Mouse (Mus musculus): ENCODE results near the gene Lalba.
"Not testable (repeated sequence)": the region's sequence is repeated elsewhere in the genome, so short reads cannot be mapped to it uniquely, and the experiment has no call there.

The Lalba gene

GRCm38 (mm10) chr15:98482701-98483100 is at the start of gene Lalba:
Gene Lalba, minus strand, starts transcription at chr15:98482721.
- in situ Hi-C loops (cut with MseI, MboI), result no loop called here

GRCm38 (mm10) chr15:98532281-98532680 is 49.8 kb upstream of the Lalba start:
- in situ Hi-C loops (cut with MseI, MboI), result no loop called here

- in situ Hi-C loops (cut with MseI, MboI), result no loop called here
These were observed 45.6 kb upstream of the Lalba start for GRCm38 (mm10) chr15:98528066-98528563.

- in situ Hi-C loops (cut with MseI, MboI), result no loop called here
These were observed 44.7 kb upstream of the Lalba start for GRCm38 (mm10) chr15:98527056-98527771.

- in situ Hi-C loops (cut with MseI, MboI), result no loop called here
These were observed 43.5 kb upstream of the Lalba start for GRCm38 (mm10) chr15:98526057-98526456.

- in situ Hi-C loops (cut with MseI, MboI), result no loop called here
These were observed 38.7 kb upstream of the Lalba start for GRCm38 (mm10) chr15:98521245-98521644.

- in situ Hi-C loops (cut with MseI, MboI), result no loop called here
These were observed 35.1 kb upstream of the Lalba start for GRCm38 (mm10) chr15:98517380-98518355.

GRCm38 (mm10) chr15:98514845-98515244 is 32.3 kb upstream of the Lalba start:
- in situ Hi-C loops (cut with MseI, MboI), result not testable (repeated sequence)

- in situ Hi-C loops (cut with MseI, MboI), result no loop called here
These were observed 31.6 kb upstream of the Lalba start for GRCm38 (mm10) chr15:98514146-98514545.

- in situ Hi-C loops (cut with MseI, MboI), result not testable (repeated sequence)
These were observed 31.2 kb upstream of the Lalba start for GRCm38 (mm10) chr15:98513676-98514075.

- in situ Hi-C loops (cut with MseI, MboI), result no loop called here
These were observed 30.3 kb upstream of the Lalba start for GRCm38 (mm10) chr15:98512799-98513321.

- in situ Hi-C loops (cut with MseI, MboI), result no loop called here
These were observed 29.7 kb upstream of the Lalba start for GRCm38 (mm10) chr15:98512232-98512631.

GRCm38 (mm10) chr15:98511386-98511928 is 28.9 kb upstream of the Lalba start:
- in situ Hi-C loops (cut with MseI, MboI), result no loop called here

- in situ Hi-C loops (cut with MseI, MboI), result no loop called here
These were observed 28.2 kb upstream of the Lalba start for GRCm38 (mm10) chr15:98510438-98511385.

GRCm38 (mm10) chr15:98509387-98509786 is 26.9 kb upstream of the Lalba start:
- in situ Hi-C loops (cut with MseI, MboI), result no loop called here

- in situ Hi-C loops (cut with MseI, MboI), result no loop called here
These were observed 24.8 kb upstream of the Lalba start for GRCm38 (mm10) chr15:98507321-98507720.

- in situ Hi-C loops (cut with MseI, MboI), result no loop called here
These were observed 23.9 kb upstream of the Lalba start for GRCm38 (mm10) chr15:98506253-98506957.

- in situ Hi-C loops (cut with MseI, MboI), result no loop called here
These were observed 22.0 kb upstream of the Lalba start for GRCm38 (mm10) chr15:98504514-98504913.

GRCm38 (mm10) chr15:98503317-98503716 is 20.8 kb upstream of the Lalba start:
- in situ Hi-C loops (cut with MseI, MboI), result no loop called here

GRCm38 (mm10) chr15:98497631-98498030 is 15.1 kb upstream of the Lalba start:
- in situ Hi-C loops (cut with MseI, MboI), result no loop called here

All from mouse trophoblast stem cell (cell line).